Mouse (Mus musculus) hindbrain, embryonic 11.5 days (tissue): ENCODE data around the gene Kcnf1. TPM values are rescaled to one million over a fixed set of nuclear protein-coding genes. Genes with fewer than 3 reads are reported as not detected.

Source experiments
- ATAC-seq: fragments of 200-750 bp; cut with Nextera tagmentation; 2 replicates; pipeline ENCODE4 v1.8.0; 2017; ENCODE audit warnings: mild to moderate bottlenecking, moderate TSS enrichment, moderate library complexity; ENCODE audit not compliant: low FRiP score
- DNase-seq: peaks from one replicate; pipeline ENCODE4 v3.0.0-alpha.2; 2015; ENCODE audit warnings: low spot score
- H3K27ac ChIP-seq: fragments of 300-500 bp; sonication (generic); 2 replicates; pipeline ENCODE4 v1.5.1; 2014; ENCODE audit warnings: mild to moderate bottlenecking, low read depth, low read length
- H3K27me3 ChIP-seq: fragments of 300-500 bp; sonication (generic); 2 replicates; pipeline ENCODE4 v1.6.1; 2014; ENCODE audit warnings: mild to moderate bottlenecking, low read length, moderate library complexity, mixed read lengths; ENCODE audit not compliant: control insufficient read depth, insufficient read depth
- H3K36me3 ChIP-seq: fragments of 300-500 bp; sonication (generic); 2 replicates; pipeline ENCODE4 v1.6.1; 2014; ENCODE audit warnings: mild to moderate bottlenecking, low read length, moderate library complexity, mixed read lengths; ENCODE audit not compliant: control insufficient read depth, insufficient read depth
- H3K4me1 ChIP-seq: fragments of 300-500 bp; sonication (generic); replicated peaks from 2 replicates; pipeline ENCODE4 v1.6.1; 2014; ENCODE audit warnings: low read length, mixed read lengths; ENCODE audit not compliant: control insufficient read depth, insufficient read depth
- H3K4me2 ChIP-seq: fragments of 300-500 bp; sonication (generic); replicated peaks from 2 replicates; pipeline ENCODE4 v1.6.1; 2014; ENCODE audit warnings: mild to moderate bottlenecking, low read depth, low read length
- H3K4me3 ChIP-seq: fragments of 300-500 bp; sonication (generic); 2 replicates; pipeline ENCODE4 v1.5.1; 2014; ENCODE audit warnings: low read depth, low read length
- H3K9ac ChIP-seq: fragments of 300-500 bp; sonication (generic); 2 replicates; pipeline ENCODE4 v1.6.1; 2014; ENCODE audit warnings: low read depth, low read length
- H3K9me3 ChIP-seq: fragments of 300-500 bp; sonication (generic); 2 replicates; pipeline ENCODE4 v1.6.1; 2016; ENCODE audit warnings: low read length; ENCODE audit not compliant: control insufficient read depth
- WGBS: fragments of 180-500 bp; shearing (Covaris S2); extraction: QIAGEN DNeasy Blood & Tissue Kit; methylation state at CpG from one replicate; pipeline ENCODE4 v1.1.7; 2014; 5-methylcytosine and 5-hydroxymethylcytosine counted together
- polyA plus RNA-seq: library from polyadenylated mRNA; unstranded; fragments of >200 nt; fragmentation: Nextera tagmentation; extraction: Ambion mirVana; gene quantifications from 2 replicates; pipeline ENCODE4 v1.2.1, GENCODE M21; 2014

Gene Kcnf1
- polyA plus RNA-seq, 1 experiment from 2014 or later: 0.28 TPM

DNA sequence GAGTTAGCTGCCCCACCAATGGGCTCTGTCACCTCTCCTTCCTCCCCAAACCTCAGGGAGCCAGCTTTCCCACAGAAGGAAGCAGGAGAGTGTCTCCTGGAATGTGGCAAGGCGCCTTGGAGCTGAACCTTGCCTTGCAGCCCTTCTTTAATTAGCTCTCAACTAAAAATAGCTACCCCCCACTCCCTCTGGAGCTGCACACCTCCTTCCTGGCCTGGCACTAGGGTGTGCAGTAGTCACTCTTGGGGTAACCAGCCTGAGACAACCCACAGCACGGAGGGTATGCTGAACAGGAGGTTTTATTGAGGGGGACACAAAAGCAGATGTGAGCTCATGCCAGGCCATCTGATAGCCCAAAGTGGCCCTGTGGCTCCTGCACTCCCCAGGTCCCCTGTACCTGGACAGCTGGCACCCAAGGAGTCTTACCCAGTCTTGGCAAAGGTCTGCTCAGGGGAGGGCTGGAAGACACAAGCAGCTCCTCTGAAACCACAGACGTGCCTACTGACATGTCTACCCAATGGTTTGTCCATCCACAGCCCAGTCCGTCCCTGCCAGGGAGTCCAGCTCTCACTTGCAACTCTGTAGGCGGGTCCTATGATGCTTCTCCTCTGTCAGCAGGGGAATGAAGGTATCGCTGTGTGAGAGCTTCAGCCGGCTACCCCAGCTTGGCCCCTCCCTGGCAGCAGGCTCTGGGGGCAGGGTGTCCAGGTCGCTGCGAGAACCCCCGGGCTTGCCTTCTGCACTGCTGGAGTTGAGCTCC, 2.4 kb downstream of the Kcnf1 start:
- Histone ChIP-seq H3K9me3 (no peaks in the 10 kb centered on the region), H3K4me1 (peaks cover 6% of the 10 kb centered on the region; the same call in 1 of the 2 replicates), H3K9ac (no peak overlapping the region), H3K27ac (no peak overlapping the region), H3K36me3 (no peaks in the 10 kb centered on the region), H3K27me3 (peaks cover 22% of the 10 kb centered on the region), H3K4me3 (no peak overlapping the region), H3K4me2 (no peak overlapping the region)
- 76% methylated on average over 10 of the region's 10 CpGs for WGBS
- DNase-seq (no peak), ATAC-seq (no peak)

DNA sequence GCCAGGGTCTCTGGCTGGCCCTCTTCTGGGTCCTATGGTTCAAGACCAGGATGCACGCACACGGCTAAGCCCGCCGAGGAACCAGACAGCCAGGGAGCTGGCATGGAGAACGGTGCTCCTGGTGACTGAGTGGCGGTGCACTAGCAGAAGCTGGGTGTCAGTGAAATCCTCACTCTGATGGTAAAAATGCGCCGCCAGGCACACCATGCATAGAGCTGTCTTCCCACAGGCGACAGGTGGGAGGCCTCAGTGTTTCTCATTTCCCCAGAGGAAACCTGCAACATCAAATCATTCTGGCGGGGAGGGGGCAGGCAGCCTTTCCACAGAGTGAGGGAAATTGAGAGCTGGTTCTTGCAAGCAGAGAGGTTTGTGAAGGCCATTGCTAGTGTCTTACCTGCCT, 6.3 kb downstream of the Kcnf1 start:
- Histone ChIP-seq H3K4me3 (no peak overlapping the region), H3K27me3 (peaks cover 13% of the 10 kb centered on the region), H3K4me1 (no peaks in the 10 kb centered on the region), H3K36me3 (no peaks in the 10 kb centered on the region), H3K9ac (no peak overlapping the region), H3K4me2 (no peak overlapping the region), H3K9me3 (no peaks in the 10 kb centered on the region), H3K27ac (no peak overlapping the region)
- no peak for DNase-seq
- ATAC-seq: no peak
- 88% methylated on average over 10 of the region's 10 CpGs for WGBS

DNA sequence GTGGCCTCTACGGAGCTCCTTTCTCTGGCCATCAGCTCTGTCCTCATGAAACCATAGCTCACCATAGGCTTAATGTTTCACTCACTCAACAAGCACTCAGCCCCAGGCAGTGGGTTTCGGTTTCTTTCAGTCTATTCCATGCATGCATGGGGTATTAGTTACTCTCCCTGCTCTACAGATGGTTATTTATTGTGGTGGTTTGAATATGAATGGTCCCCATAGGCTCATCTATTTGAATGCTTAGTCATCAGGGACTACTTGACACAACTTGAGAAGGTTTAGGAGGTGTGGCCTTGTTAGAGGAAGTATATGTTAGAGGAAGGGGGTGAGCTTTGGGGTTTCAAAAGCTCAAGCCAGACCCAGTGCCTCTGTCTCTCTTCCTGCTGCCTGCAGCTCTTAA, 10.6 kb downstream of the Kcnf1 start:
- no peak overlapping the region for H3K4me3 ChIP-seq
- 84% methylated on average over 2 of the region's 2 CpGs for WGBS
- no peaks in the 10 kb centered on the region for H3K4me1 ChIP-seq
- ATAC-seq (no peak), DNase-seq (no peak)
- no peaks in the 10 kb centered on the region for H3K27me3 ChIP-seq
- H3K9me3 ChIP-seq: no peaks in the 10 kb centered on the region
- no peak overlapping the region for H3K4me2 ChIP-seq
- H3K36me3 ChIP-seq: no peaks in the 10 kb centered on the region
- no peak overlapping the region for H3K27ac ChIP-seq
- H3K9ac ChIP-seq: no peak overlapping the region

DNA sequence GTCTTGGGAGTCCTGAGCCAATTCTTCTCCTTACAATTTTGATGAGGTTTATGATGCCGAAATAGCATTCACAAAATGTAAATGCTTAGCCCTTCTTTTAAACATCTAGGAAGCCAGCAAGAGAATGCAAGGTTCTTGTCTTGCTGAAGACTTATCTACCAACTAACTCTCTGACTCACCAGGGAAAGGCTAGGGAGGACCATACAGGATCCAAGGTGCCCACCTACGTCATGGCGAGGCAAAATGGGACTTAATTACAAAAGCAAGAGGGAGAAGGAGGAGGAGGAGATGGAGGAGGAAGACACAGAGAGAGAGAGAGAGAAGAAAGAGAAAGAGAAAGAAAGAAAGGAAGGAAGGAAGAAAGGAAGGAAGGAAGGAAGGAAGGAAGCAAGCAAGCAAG, 12.7 kb downstream of the Kcnf1 start:
- no peak for DNase-seq
- Histone ChIP-seq H3K27me3 (no peaks in the 10 kb centered on the region), H3K27ac (no peak overlapping the region), H3K4me2 (no peak overlapping the region), H3K4me3 (no peak overlapping the region), H3K9ac (no peak overlapping the region), H3K9me3 (no peaks in the 10 kb centered on the region), H3K4me1 (no peaks in the 10 kb centered on the region), H3K36me3 (no peaks in the 10 kb centered on the region)
- 96% methylated on average over 3 of the region's 3 CpGs for WGBS
- no peak for ATAC-seq

DNA sequence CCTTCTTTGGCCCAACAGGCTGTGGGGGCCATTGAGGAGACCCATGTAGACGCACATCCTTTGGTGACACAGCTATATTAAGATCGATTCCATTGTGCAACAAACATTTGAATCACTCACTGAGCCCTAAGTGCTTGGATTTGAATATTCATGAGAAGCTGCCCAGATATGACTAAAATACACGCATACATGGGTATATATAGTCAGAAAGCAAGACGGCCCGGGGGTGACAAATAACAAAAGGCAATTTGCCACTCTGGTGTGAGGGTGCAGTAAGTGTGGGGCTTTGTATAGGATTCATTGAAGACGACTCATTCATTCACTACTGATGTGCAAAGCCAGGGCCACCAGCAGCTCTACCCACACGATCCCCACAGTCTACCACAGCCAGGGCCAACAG, 17.1 kb downstream of the Kcnf1 start:
- no peak overlapping the region for H3K4me3 ChIP-seq
- no peak for ATAC-seq
- H3K4me1 ChIP-seq: no peaks in the 10 kb centered on the region
- 91% methylated on average over 7 of the region's 7 CpGs for WGBS
- no peaks in the 10 kb centered on the region for H3K27me3 ChIP-seq
- no peak for DNase-seq
- no peak overlapping the region for H3K4me2 ChIP-seq
- H3K27ac ChIP-seq: no peak overlapping the region
- no peaks in the 10 kb centered on the region for H3K36me3 ChIP-seq
- no peaks in the 10 kb centered on the region for H3K9me3 ChIP-seq
- no peak overlapping the region for H3K9ac ChIP-seq

DNA sequence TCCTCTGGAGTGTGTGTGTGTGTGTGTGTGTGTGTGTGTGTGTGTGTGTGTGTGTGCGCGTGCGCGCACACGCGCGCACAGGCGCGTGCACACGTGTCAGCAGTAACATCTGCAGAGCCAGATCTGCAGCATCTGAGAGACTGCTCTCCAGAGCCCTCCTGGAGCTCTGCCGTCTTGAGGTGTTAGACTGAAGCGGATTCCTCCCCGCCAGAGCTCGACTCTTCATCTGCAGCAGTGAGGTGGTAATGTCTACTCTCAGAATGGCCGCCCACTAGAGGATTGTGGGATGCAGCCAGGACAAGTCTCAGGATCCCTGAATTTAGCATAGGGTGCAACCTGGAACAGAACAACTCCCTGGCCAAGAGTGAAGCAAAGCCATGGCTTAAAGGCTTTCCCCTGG, 19.1 kb downstream of the Kcnf1 start:
- no peak for DNase-seq
- 92% methylated on average over 15 of the region's 15 CpGs for WGBS

DNA sequence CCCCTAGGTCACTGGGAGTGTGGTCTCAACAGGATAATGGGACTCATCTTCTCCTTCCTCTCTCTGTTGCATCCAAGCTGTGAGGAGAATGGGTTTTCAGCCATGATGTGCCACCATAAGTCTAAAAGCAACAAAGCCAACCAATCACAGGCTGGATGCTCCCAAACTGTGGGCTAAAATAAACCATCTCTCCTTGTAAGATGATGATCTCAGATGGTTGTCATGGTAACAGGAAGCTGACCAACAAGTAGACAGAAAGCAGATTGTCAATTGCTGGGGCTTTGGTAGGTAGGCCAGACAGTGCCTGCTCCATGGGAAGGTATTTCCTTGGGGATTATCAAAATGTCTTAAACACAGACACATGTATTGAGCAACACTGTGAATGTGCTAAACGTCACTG, 20.9 kb downstream of the Kcnf1 start:
- no peaks in the 10 kb centered on the region for H3K36me3 ChIP-seq
- H3K9me3 ChIP-seq: no peaks in the 10 kb centered on the region
- ATAC-seq: no peak
- no peak overlapping the region for H3K9ac ChIP-seq
- 77% methylated on average over 1 of the region's 1 CpGs for whole genome bisulfite sequencing
- H3K27me3 ChIP-seq: no peaks in the 10 kb centered on the region
- no peak overlapping the region for H3K4me2 ChIP-seq
- no peak overlapping the region for H3K27ac ChIP-seq
- H3K4me3 ChIP-seq: no peak overlapping the region
- DNase-seq: no peak
- H3K4me1 ChIP-seq: no peaks in the 10 kb centered on the region

More for the DNA sequence above, 19.1 kb downstream of the Kcnf1 start:
- no peak overlapping the region for H3K9ac ChIP-seq
- no peak overlapping the region for H3K27ac ChIP-seq
- ATAC-seq: no peak
- H3K9me3 ChIP-seq: no peaks in the 10 kb centered on the region
- no peaks in the 10 kb centered on the region for H3K36me3 ChIP-seq
- no peak overlapping the region for H3K4me3 ChIP-seq
- no peaks in the 10 kb centered on the region for H3K27me3 ChIP-seq
- H3K4me1 ChIP-seq: no peaks in the 10 kb centered on the region
- H3K4me2 ChIP-seq: no peak overlapping the region

DNA sequence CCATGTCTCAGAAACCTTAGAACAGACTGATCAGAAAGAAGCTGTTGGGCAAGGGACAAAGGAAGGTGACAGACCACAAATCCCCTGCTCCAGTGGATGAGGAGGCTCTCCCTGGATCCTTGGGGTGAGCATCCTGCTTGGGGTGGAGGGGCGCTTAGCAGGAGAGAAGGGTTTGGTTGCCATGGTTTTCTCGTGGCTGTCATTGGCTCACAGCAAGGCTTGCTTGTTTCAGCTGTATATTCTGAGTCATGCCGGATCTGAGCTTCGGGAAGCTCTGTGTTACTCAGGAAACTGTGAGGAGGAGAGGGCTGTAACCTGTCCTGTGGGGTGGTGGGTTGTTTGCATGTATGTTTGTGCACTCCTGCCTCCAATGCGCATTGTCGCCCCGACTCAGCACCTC, 23.8 kb downstream of the Kcnf1 start:
- ATAC-seq (no peak), DNase-seq (no peak)
- H3K4me2 ChIP-seq: no peak overlapping the region
- H3K4me3 ChIP-seq: no peak overlapping the region
- no peak overlapping the region for H3K9ac ChIP-seq
- no peaks in the 10 kb centered on the region for H3K4me1 ChIP-seq
- H3K27ac ChIP-seq: no peak overlapping the region
- H3K9me3 ChIP-seq: no peaks in the 10 kb centered on the region
- 76% methylated on average over 7 of the region's 7 CpGs for WGBS
- no peaks in the 10 kb centered on the region for H3K27me3 ChIP-seq
- H3K36me3 ChIP-seq: no peaks in the 10 kb centered on the region

DNA sequence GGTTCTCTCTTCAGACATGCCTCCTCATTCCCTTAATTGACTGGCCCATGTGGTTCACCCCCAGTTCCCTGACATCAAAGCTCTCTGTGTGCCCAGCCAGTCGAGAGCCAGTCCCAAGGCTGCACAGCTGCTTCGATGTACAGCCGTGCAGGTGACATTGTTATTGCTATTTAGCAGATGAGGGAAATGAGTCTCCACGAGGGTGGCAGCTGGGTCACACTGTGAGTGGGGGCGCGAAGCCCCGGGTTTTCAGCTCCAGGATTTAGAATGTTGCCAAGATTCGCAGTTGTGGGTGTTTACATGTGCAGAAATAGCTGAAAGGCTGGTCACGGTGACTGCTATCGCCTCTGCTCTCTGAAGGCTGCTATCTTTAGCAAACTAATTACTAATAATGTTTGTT, 27.8 kb downstream of the Kcnf1 start:
- DNase-seq (no peak), ATAC-seq (no peak)
- no peaks in the 10 kb centered on the region for H3K36me3 ChIP-seq
- no peaks in the 10 kb centered on the region for H3K9me3 ChIP-seq
- no peak overlapping the region for H3K9ac ChIP-seq
- no peak overlapping the region for H3K4me2 ChIP-seq
- 87% methylated on average over 10 of the region's 10 CpGs for WGBS
- no peak overlapping the region for H3K27ac ChIP-seq
- H3K4me3 ChIP-seq: no peak overlapping the region
- H3K27me3 ChIP-seq: no peaks in the 10 kb centered on the region
- no peaks in the 10 kb centered on the region for H3K4me1 ChIP-seq
